Mouse (Mus musculus) testis, adult 2 months (tissue): ENCODE results near the gene BC055324.

Source experiments
- CTCF ChIP-seq: fragments of 200-500 bp; IDR thresholded peaks from 2 replicates; pipeline ENCODE4 v1.5.1; 2012; ENCODE audit warnings: low read depth, mild to moderate bottlenecking, inconsistent platforms, low read length, moderate library complexity; ENCODE audit not compliant: control insufficient read depth, insufficient read depth, insufficient replicate concordance
- POLR2A ChIP-seq: fragments of 200-500 bp; IDR thresholded peaks from 2 replicates; pipeline ENCODE4 v1.6.1; 2012; ENCODE audit warnings: low read depth, mild to moderate bottlenecking, inconsistent platforms, low read length, moderate library complexity; ENCODE audit not compliant: control insufficient read depth

GRCm38 (mm10) chr1:163928846-163929245 lies 65.8 kb downstream of the BC055324 start, which contains the start of gene Scyl3:
- no peak for TF ChIP-seq CTCF
- TF ChIP-seq POLR2A = no peak
